Mouse (Mus musculus) CH12.LX (cell line): Measurements from ENCODE around the gene Sobp. TPM values are rescaled to one million over a fixed set of nuclear protein-coding genes. Genes with fewer than 3 reads are reported as not detected.

Experiments used
- DNase-seq: peaks from one replicate; pipeline ENCODE4 v3.0.0-alpha.2; 2013; ENCODE audit errors: extremely low read depth
- H3K27ac ChIP-seq: 2 replicates; pipeline ENCODE4 v1.5.1; 2012; ENCODE audit warnings: low read depth, mild to moderate bottlenecking, control low read depth, moderate library complexity; ENCODE audit not compliant: insufficient read depth
- H3K27me3 ChIP-seq: replicated peaks from 2 replicates; pipeline ENCODE3; 2012; ENCODE audit warnings: inconsistent platforms
- H3K36me3 ChIP-seq, 2 experiments: replicated peaks in 1 of 2; 2 replicates each; pipeline versions ENCODE3 to v1.6.1; 2012; ENCODE audit warnings: inconsistent platforms in 1 of 2, low read length in 1 of 2, mild to moderate bottlenecking in 1 of 2, mixed read lengths in 1 of 2, moderate library complexity in 1 of 2; ENCODE audit not compliant: control insufficient read depth in 1 of 2, insufficient read depth in 1 of 2
- H3K4me1 ChIP-seq, 2 experiments: 2 replicates each; pipeline ENCODE4 v1.6.1; 2012; ENCODE audit warnings: inconsistent platforms in 1 of 2, moderate library complexity in 1 of 2; ENCODE audit not compliant: insufficient read depth in 2 of 2, control insufficient read depth in 1 of 2
- H3K4me2 ChIP-seq: 2 replicates; pipeline ENCODE4 v1.6.1; 2012; ENCODE audit warnings: low read depth, mild to moderate bottlenecking, control low read depth; ENCODE audit not compliant: poor library complexity, insufficient read depth, severe bottlenecking
- H3K4me3 ChIP-seq, 3 experiments: fragments of 150-350 bp in 1 of 3; sonication (generic) in 1 of 3; replicated peaks in 1 of 3; 2 replicates each; pipeline versions ENCODE3 to v1.5.1; 2011 to 2012; ENCODE audit warnings: low read depth in 2 of 3, low read length in 2 of 3, mild to moderate bottlenecking in 2 of 3, moderate library complexity in 2 of 3, control low read depth in 1 of 3, improper control_type of control experiment in 1 of 3, inconsistent platforms in 1 of 3, mixed read lengths in 1 of 3; ENCODE audit not compliant: poor library complexity in 1 of 3
- H3K79me2 ChIP-seq: replicated peaks from 2 replicates; pipeline ENCODE4 v1.6.1; 2012; ENCODE audit warnings: mild to moderate bottlenecking, moderate library complexity; ENCODE audit not compliant: control insufficient read depth, poor library complexity, insufficient read depth, severe bottlenecking; ENCODE audit errors: extremely low read depth
- H3K9ac ChIP-seq: 2 replicates; pipeline ENCODE4 v1.6.1; 2012; ENCODE audit warnings: low read depth, mild to moderate bottlenecking, control low read depth, moderate library complexity; ENCODE audit not compliant: insufficient read depth
- H3K9me3 ChIP-seq: replicated peaks from 2 replicates; pipeline ENCODE3; 2012; ENCODE audit warnings: low read length, inconsistent platforms, mixed read lengths
- CHD2 ChIP-seq: IDR thresholded peaks from 2 replicates; pipeline ENCODE4 v1.6.1; 2011; ENCODE audit warnings: low read length, improper control_type of control experiment
- CTCF ChIP-seq, 2 experiments: IDR thresholded peaks in 1 of 2; conservative IDR thresholded peaks in 1 of 2; 2 replicates each; pipeline ENCODE4 v1.5.1; 2011 to 2012; ENCODE audit warnings: low read depth in 2 of 2, low read length in 2 of 2, improper control_type of control experiment in 1 of 2, inconsistent platforms in 1 of 2, mild to moderate bottlenecking in 1 of 2, moderate library complexity in 1 of 2
- ELF1 ChIP-seq: IDR thresholded peaks from 2 replicates; pipeline ENCODE4 v1.6.1; 2014; ENCODE audit warnings: low read depth, mild to moderate bottlenecking, inconsistent platforms, low read length, improper control_type of control experiment
- EP300 ChIP-seq: IDR thresholded peaks from 2 replicates; pipeline ENCODE4 v1.6.1; 2011; ENCODE audit warnings: low read length, improper control_type of control experiment
- GABPA ChIP-seq: IDR thresholded peaks from 2 replicates; pipeline ENCODE4 v1.6.1; 2012; ENCODE audit warnings: low read depth, low read length, improper control_type of control experiment, inconsistent platforms; ENCODE audit not compliant: insufficient replicate concordance
- IRF4 ChIP-seq: IDR thresholded peaks from 2 replicates; pipeline ENCODE4 v1.6.1; 2014; ENCODE audit warnings: low read depth, mild to moderate bottlenecking, inconsistent platforms, low read length, improper control_type of control experiment
- JUN ChIP-seq: IDR thresholded peaks from 2 replicates; pipeline ENCODE4 v1.6.1; 2011; ENCODE audit warnings: low read depth, mild to moderate bottlenecking, low read length, improper control_type of control experiment, moderate library complexity; ENCODE audit not compliant: insufficient read depth
- KAT2A ChIP-seq: IDR thresholded peaks from 2 replicates; pipeline ENCODE4 v1.6.1; 2012; ENCODE audit warnings: low read length, improper control_type of control experiment, inconsistent platforms; ENCODE audit not compliant: insufficient replicate concordance
- MEF2A ChIP-seq: IDR thresholded peaks from 2 replicates; pipeline ENCODE4 v1.6.1; 2014; ENCODE audit warnings: low read depth, mild to moderate bottlenecking, inconsistent platforms, low read length, improper control_type of control experiment, borderline replicate concordance
- MYC ChIP-seq: IDR thresholded peaks from 2 replicates; pipeline ENCODE4 v1.6.1; 2011; ENCODE audit warnings: low read depth, mild to moderate bottlenecking, improper control_type of control experiment, low read length
- NELFE ChIP-seq: IDR thresholded peaks from 2 replicates; pipeline ENCODE4 v1.6.1; 2011; ENCODE audit warnings: low read depth, low read length, improper control_type of control experiment
- NRF1 ChIP-seq: IDR thresholded peaks from 2 replicates; pipeline ENCODE4 v1.6.1; 2014; ENCODE audit warnings: low read depth, mild to moderate bottlenecking, inconsistent platforms, low read length, improper control_type of control experiment, moderate library complexity
- PAX5 ChIP-seq: IDR thresholded peaks from 2 replicates; pipeline ENCODE4 v1.6.1; 2012; ENCODE audit warnings: low read length, inconsistent platforms, mixed read lengths
- POLR2A ChIP-seq: IDR thresholded peaks from 2 replicates; pipeline ENCODE4 v1.6.1; 2011; ENCODE audit warnings: low read depth, mild to moderate bottlenecking, improper control_type of control experiment, low read length
- RAD21 ChIP-seq: IDR thresholded peaks from 2 replicates; pipeline ENCODE4 v1.6.1; 2011; ENCODE audit warnings: low read depth, mild to moderate bottlenecking, low read length, improper control_type of control experiment, moderate library complexity
- SMC3 ChIP-seq: IDR thresholded peaks from 2 replicates; pipeline ENCODE4 v1.6.1; 2011; ENCODE audit warnings: low read depth, low read length, improper control_type of control experiment
- TBP ChIP-seq: conservative IDR thresholded peaks from 2 replicates; pipeline ENCODE4 v1.6.1; 2011; ENCODE audit warnings: low read depth, low read length, improper control_type of control experiment
- UBTF ChIP-seq: IDR thresholded peaks from 2 replicates; pipeline ENCODE4 v1.6.1; 2012; ENCODE audit warnings: low read depth, mild to moderate bottlenecking, inconsistent platforms, low read length, improper control_type of control experiment, moderate library complexity
- ZMIZ1 ChIP-seq: IDR thresholded peaks from 2 replicates; pipeline ENCODE4 v1.6.1; 2012; ENCODE audit warnings: low read depth, mild to moderate bottlenecking, inconsistent platforms, low read length, improper control_type of control experiment
- dilution Hi-C: fragments of 300-500 bp; cut with MboI; formaldehyde crosslinking; loops from 2 replicates; pipeline ENCODE4 v1.14.3; 2020; ENCODE audit warnings: low sequenced_read_pairs; ENCODE audit not compliant: extremely low pct_unique_long_range_greater_than_20kb, extremely low pct_ligation_motif_present
- in situ Hi-C: fragments of 300-500 bp; cut with MboI; formaldehyde crosslinking; loops from 3 replicates; pipeline ENCODE4 v1.14.3; 2019; ENCODE audit warnings: low sequenced_read_pairs, low pct_ligation_motif_present, low pct_unique_long_range_greater_than_20kb, mixed read lengths
- polyA plus RNA-seq: library from polyadenylated mRNA; unstranded; fragments of >175 nt; gene quantifications from 2 replicates; pipeline ENCODE4 v1.2.1, GENCODE M21; 2012; ENCODE audit warnings: low read depth; ENCODE audit not compliant: insufficient read length
- total RNA-seq, 2 experiments: library from RNA; depleted of rRNA; stranded (reverse); fragments of 300-350 nt in 1 of 2; fragments of >200 nt in 1 of 2; gene quantifications; 2 replicates each; pipeline ENCODE4 v1.2.3; 2012 to 2014

Sobp gene
- total and polyA plus RNA-seq, 3 experiments: 0.04 to 0.77 (median 0.08) TPM

DNA sequence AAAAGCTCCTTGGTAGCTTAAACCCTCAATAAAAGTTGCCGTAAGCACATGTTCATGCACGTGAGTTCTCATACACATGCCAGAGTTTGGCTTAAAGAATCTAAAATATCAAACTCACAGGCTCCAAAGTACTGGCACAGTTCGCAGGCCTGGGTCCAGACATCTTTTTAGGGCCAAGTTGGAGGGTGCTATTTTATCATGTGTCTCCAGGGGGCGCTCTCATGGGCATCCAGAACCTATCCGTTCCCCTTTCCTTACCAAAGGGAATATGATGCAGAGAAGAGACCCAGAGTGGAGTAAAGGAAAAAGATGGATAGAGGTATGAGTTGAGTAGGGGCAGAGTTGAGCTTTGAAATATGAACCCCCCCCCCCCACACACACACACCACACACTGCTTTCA lies 121.9 kb downstream of the Sobp start:
- no peak overlapping the region for H3K27ac ChIP-seq
- no peaks in the 10 kb centered on the region for H3K36me3 ChIP-seq
- H3K9ac ChIP-seq: no peak overlapping the region
- no peaks in the 10 kb centered on the region for H3K27me3 ChIP-seq
- dilution Hi-C loops (no loop called here), in situ Hi-C loops (no loop called here)
- no peaks in the 10 kb centered on the region for H3K4me1 ChIP-seq
- no peak overlapping the region for H3K4me2 ChIP-seq
- H3K79me2 ChIP-seq: no peaks in the 10 kb centered on the region
- no peak for TF ChIP-seq CHD2
- no peak for TF ChIP-seq POLR2A
- no peak for TF ChIP-seq TBP
- no peak for TF ChIP-seq PAX5
- peak; percentile 53 to 56; a peak in 3 of 4 replicates for TF ChIP-seq CTCF (conservative IDR thresholded peaks at IDR 0.05 in 1 of 2, IDR thresholded peaks at IDR 0.05 in 1 of 2; ENCODE audit: low read depth in 2 of 2, low read length in 2 of 2)
- TF ChIP-seq ZMIZ1: no peak
- peaks cover 12% of the 10 kb centered on the region for H3K9me3 ChIP-seq
- H3K4me3 ChIP-seq: no peak overlapping the region
- DNase-seq: peak; percentile 13

DNA sequence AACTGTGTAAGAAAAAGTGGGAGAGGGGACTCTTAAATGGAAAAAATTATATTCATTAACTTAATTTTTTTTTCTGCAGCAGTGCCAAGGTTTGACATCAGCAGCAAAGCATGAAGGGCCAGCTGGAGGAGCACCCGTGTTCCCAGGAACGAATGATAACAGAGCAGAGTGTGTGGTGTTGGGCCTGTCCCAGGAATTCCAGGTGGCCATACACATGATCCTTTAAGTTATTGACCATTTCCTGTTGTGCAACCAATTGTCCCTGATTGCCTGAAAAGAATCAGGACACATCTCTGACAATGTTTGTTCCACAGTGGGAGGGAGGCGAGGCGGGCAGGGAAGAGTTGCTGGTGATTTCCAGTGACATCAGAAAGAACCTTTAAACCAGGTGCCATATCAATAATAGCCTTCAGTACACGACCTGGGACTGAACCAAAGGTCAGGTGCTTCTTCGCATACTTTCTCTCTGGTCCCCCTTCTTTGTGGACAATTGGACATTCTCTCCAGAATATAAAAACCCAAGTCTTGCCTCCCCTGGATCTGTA lies 126.5 kb downstream of the Sobp start:
- H3K9ac ChIP-seq: no peak overlapping the region
- H3K9me3 ChIP-seq: peaks cover 12% of the 10 kb centered on the region
- in situ Hi-C loops: no loop called here
- H3K27ac ChIP-seq: no peak overlapping the region
- dilution Hi-C loops: no loop called here
- TF ChIP-seq PAX5 (no peak), IRF4 (no peak), GABPA (no peak), EP300 (no peak), KAT2A (no peak), UBTF (no peak), CTCF (conservative IDR thresholded peaks at IDR 0.05 in 1 of 2, IDR thresholded peaks at IDR 0.05 in 1 of 2; ENCODE audit: low read depth in 2 of 2, low read length in 2 of 2) (no peak), ZMIZ1 (no peak), JUN (no peak), SMC3 (no peak), NELFE (no peak), MYC (no peak), CHD2 (no peak), ELF1 (no peak), NRF1 (no peak), RAD21 (no peak), MEF2A (no peak)
- H3K79me2 ChIP-seq: no peaks in the 10 kb centered on the region
- H3K4me1 ChIP-seq: no peaks in the 10 kb centered on the region
- H3K27me3 ChIP-seq: no peaks in the 10 kb centered on the region
- H3K4me3 ChIP-seq: no peak overlapping the region
- H3K4me2 ChIP-seq: no peak overlapping the region
- DNase-seq: no peak
- H3K36me3 ChIP-seq: no peaks in the 10 kb centered on the region
